Mouse (Mus musculus): ENCODE results near the gene Raet1e. TPM values are rescaled to one million over a fixed set of nuclear protein-coding genes. Genes with fewer than 3 reads are reported as not detected.
"Not testable (repeated sequence)": the region's sequence is repeated elsewhere in the genome, so short reads cannot be mapped to it uniquely, and the experiment has no call there.

Gene Raet1e
- total and polyA plus RNA-seq, 3 experiments: 0.03 to 0.27 TPM; not detected in 1

- H3K4me1 ChIP-seq (ENCODE audit: insufficient read depth, low read depth, low read length): no peaks in the 10 kb centered on the region
- DNase-seq (ENCODE audit: low spot score) (no peak), ATAC-seq (ENCODE audit: extremely low read depth, insufficient number of reproducible peaks, low FRiP score, poor library complexity, severe bottlenecking) (no peak)
- peaks cover 7% of the 10 kb centered on the region; the same call in 1 of the 2 replicates for H3K27me3 ChIP-seq (ENCODE audit: insufficient read depth, low read length)
- no peak overlapping the region for H3K4me3 ChIP-seq (ENCODE audit: low read depth, low read length)
- TF ChIP-seq GATA1 (IDR thresholded peaks at IDR 0.05; ENCODE audit: borderline replicate concordance, low read length): no peak
- no peaks in the 10 kb centered on the region for H3K9me3 ChIP-seq (replicated peaks)
- H3K36me3 ChIP-seq (replicated peaks): no peaks in the 10 kb centered on the region
Observed at GRCm38 (mm10) chr10:22154871-22155799, 3.2 kb upstream of the Raet1e start.

- no peaks in the 10 kb centered on the region for H3K9me3 ChIP-seq (replicated peaks)
- H3K4me3 ChIP-seq (ENCODE audit: low read depth, low read length): no peak overlapping the region
- peaks cover 7% of the 10 kb centered on the region; the same call in 1 of the 2 replicates for H3K27me3 ChIP-seq (ENCODE audit: insufficient read depth, low read length)
- no peaks in the 10 kb centered on the region for H3K4me1 ChIP-seq (ENCODE audit: insufficient read depth, low read depth, low read length)
- DNase-seq (ENCODE audit: low spot score) (no peak), ATAC-seq (ENCODE audit: extremely low read depth, insufficient number of reproducible peaks, low FRiP score, poor library complexity, severe bottlenecking) (no peak)
- no peaks in the 10 kb centered on the region for H3K36me3 ChIP-seq (replicated peaks)
- no peak for TF ChIP-seq TAL1 (conservative IDR thresholded peaks at IDR 0.05; ENCODE audit: low read depth, low read length)
- no peak for TF ChIP-seq CTCF (IDR thresholded peaks at IDR 0.05; ENCODE audit: low read depth, low read length)
- TF ChIP-seq GATA2 (IDR thresholded peaks at IDR 0.05; ENCODE audit: borderline replicate concordance, low read depth, low read length): no peak
- no peak for TF ChIP-seq POLR2AphosphoS5 (IDR thresholded peaks at IDR 0.05; ENCODE audit: insufficient replicate concordance, low read depth, low read length)
Observed at GRCm38 (mm10) chr10:22159131-22159561, 777 bp downstream of the Raet1e start.

GRCm38 (mm10) chr10:22159581-22160140 lies 1.3 kb downstream of the Raet1e start:
- no peak for ATAC-seq (ENCODE audit: extremely low read depth, insufficient number of reproducible peaks, low FRiP score, poor library complexity, severe bottlenecking)
- TF ChIP-seq POLR2AphosphoS5 (IDR thresholded peaks at IDR 0.05; ENCODE audit: insufficient replicate concordance, low read depth, low read length) (no peak), GATA1 (IDR thresholded peaks at IDR 0.05; ENCODE audit: borderline replicate concordance, low read length) (no peak), GATA2 (IDR thresholded peaks at IDR 0.05; ENCODE audit: borderline replicate concordance, low read depth, low read length) (no peak), CTCF (IDR thresholded peaks at IDR 0.05; ENCODE audit: low read depth, low read length) (no peak), TAL1 (conservative IDR thresholded peaks at IDR 0.05; ENCODE audit: low read depth, low read length) (no peak)
- no peak for DNase-seq (ENCODE audit: low spot score)
- peaks cover 7% of the 10 kb centered on the region; the same call in 1 of the 2 replicates for H3K27me3 ChIP-seq (ENCODE audit: insufficient read depth, low read length)
- no peaks in the 10 kb centered on the region for H3K36me3 ChIP-seq (replicated peaks)
- H3K4me3 ChIP-seq (ENCODE audit: low read depth, low read length): no peak overlapping the region
- no peaks in the 10 kb centered on the region for H3K4me1 ChIP-seq (ENCODE audit: insufficient read depth, low read depth, low read length)
- H3K9me3 ChIP-seq (replicated peaks): no peaks in the 10 kb centered on the region

GRCm38 (mm10) chr10:22163279-22163678 lies 4.9 kb downstream of the Raet1e start:
- ATAC-seq (ENCODE audit: extremely low read depth, insufficient number of reproducible peaks, low FRiP score, poor library complexity, severe bottlenecking); H3K9me3 ChIP-seq (replicated peaks); H3K36me3 ChIP-seq (replicated peaks); H3K4me1 ChIP-seq (ENCODE audit: insufficient read depth, low read depth, low read length); H3K27me3 ChIP-seq (ENCODE audit: insufficient read depth, low read length); H3K4me3 ChIP-seq (ENCODE audit: low read depth, low read length); DNase-seq (ENCODE audit: low spot score): not testable (repeated sequence)

GRCm38 (mm10) chr10:22163705-22164583 lies 5.6 kb downstream of the Raet1e start:
- not testable (repeated sequence) for H3K27me3 ChIP-seq (ENCODE audit: insufficient read depth, low read length); H3K9me3 ChIP-seq (replicated peaks); H3K4me3 ChIP-seq (ENCODE audit: low read depth, low read length); H3K36me3 ChIP-seq (replicated peaks); ATAC-seq (ENCODE audit: extremely low read depth, insufficient number of reproducible peaks, low FRiP score, poor library complexity, severe bottlenecking); H3K4me1 ChIP-seq (ENCODE audit: insufficient read depth, low read depth, low read length); DNase-seq (ENCODE audit: low spot score)

GRCm38 (mm10) chr10:22165328-22166003 lies 7.1 kb downstream of the Raet1e start:
- H3K4me1 ChIP-seq (ENCODE audit: insufficient read depth, low read depth, low read length); ATAC-seq (ENCODE audit: extremely low read depth, insufficient number of reproducible peaks, low FRiP score, poor library complexity, severe bottlenecking); H3K27me3 ChIP-seq (ENCODE audit: insufficient read depth, low read length); H3K36me3 ChIP-seq (replicated peaks); DNase-seq (ENCODE audit: low spot score); H3K4me3 ChIP-seq (ENCODE audit: low read depth, low read length); H3K9me3 ChIP-seq (replicated peaks): not testable (repeated sequence)

- H3K4me1 ChIP-seq (ENCODE audit: insufficient read depth, low read depth, low read length); DNase-seq (ENCODE audit: low spot score); H3K36me3 ChIP-seq (replicated peaks); ATAC-seq (ENCODE audit: extremely low read depth, insufficient number of reproducible peaks, low FRiP score, poor library complexity, severe bottlenecking); H3K9me3 ChIP-seq (replicated peaks); H3K4me3 ChIP-seq (ENCODE audit: low read depth, low read length); H3K27me3 ChIP-seq (ENCODE audit: insufficient read depth, low read length): not testable (repeated sequence)
Observed at GRCm38 (mm10) chr10:22166025-22166424, 7.7 kb downstream of the Raet1e start.

GRCm38 (mm10) chr10:22167061-22167460 lies 8.7 kb downstream of the Raet1e start:
- ATAC-seq (ENCODE audit: extremely low read depth, insufficient number of reproducible peaks, low FRiP score, poor library complexity, severe bottlenecking); H3K4me1 ChIP-seq (ENCODE audit: insufficient read depth, low read depth, low read length); H3K36me3 ChIP-seq (replicated peaks); H3K27me3 ChIP-seq (ENCODE audit: insufficient read depth, low read length); DNase-seq (ENCODE audit: low spot score); H3K4me3 ChIP-seq (ENCODE audit: low read depth, low read length); H3K9me3 ChIP-seq (replicated peaks): not testable (repeated sequence)

GRCm38 (mm10) chr10:22169116-22169515 lies 10.7 kb downstream of the Raet1e start:
- not testable (repeated sequence) for H3K36me3 ChIP-seq (replicated peaks); H3K9me3 ChIP-seq (replicated peaks); H3K4me1 ChIP-seq (ENCODE audit: insufficient read depth, low read depth, low read length); H3K4me3 ChIP-seq (ENCODE audit: low read depth, low read length); DNase-seq (ENCODE audit: low spot score); ATAC-seq (ENCODE audit: extremely low read depth, insufficient number of reproducible peaks, low FRiP score, poor library complexity, severe bottlenecking); H3K27me3 ChIP-seq (ENCODE audit: insufficient read depth, low read length)
